Mouse (Mus musculus) telencephalon, adult 2 months (tissue): Measurements from ENCODE around the gene Gsap.
A peak's percentile ranks its signal among the peaks of the same experiment; 100 is the strongest.
"Not testable (repeated sequence)": the region's sequence is repeated elsewhere in the genome, so short reads cannot be mapped to it uniquely, and the experiment has no call there.

Experiments used
- DNase-seq: peaks from one replicate; pipeline ENCODE4 v3.0.0-alpha.2; 2011; ENCODE audit warnings: low read depth, low spot score

Gene Gsap

GRCm38 (mm10) chr5:21183046-21183445, 3.0 kb upstream of the Gsap start:
- DNase-seq: not testable (repeated sequence)

GRCm38 (mm10) chr5:21186821-21187220, 766 bp downstream of the Gsap start:
- no peak for DNase-seq

GRCm38 (mm10) chr5:21188435-21188834, 2.4 kb downstream of the Gsap start:
- DNase-seq: no peak

- no peak for DNase-seq
Measured at GRCm38 (mm10) chr5:21189036-21189435, 3.0 kb downstream of the Gsap start.

GRCm38 (mm10) chr5:21189460-21189859, 3.4 kb downstream of the Gsap start:
- DNase-seq: no peak

GRCm38 (mm10) chr5:21203504-21203903, 17.4 kb downstream of the Gsap start:
- DNase-seq: no peak

GRCm38 (mm10) chr5:21204157-21204556, 18.1 kb downstream of the Gsap start:
- DNase-seq: no peak

- no peak for DNase-seq
Measured at GRCm38 (mm10) chr5:21206014-21206413, 20.0 kb downstream of the Gsap start.

GRCm38 (mm10) chr5:21211406-21211805, 25.4 kb downstream of the Gsap start:
- no peak for DNase-seq

- DNase-seq: no peak
Measured at GRCm38 (mm10) chr5:21212933-21213332, 26.9 kb downstream of the Gsap start.

- DNase-seq: no peak
Measured at GRCm38 (mm10) chr5:21213801-21214200, 27.7 kb downstream of the Gsap start.

GRCm38 (mm10) chr5:21217453-21218294, 31.6 kb downstream of the Gsap start:
- peak; percentile 9 for DNase-seq

GRCm38 (mm10) chr5:21232876-21233275, 46.8 kb downstream of the Gsap start:
- no peak for DNase-seq

- DNase-seq: no peak
Measured at GRCm38 (mm10) chr5:21244575-21244974, 58.5 kb downstream of the Gsap start.

GRCm38 (mm10) chr5:21245241-21245640, 59.2 kb downstream of the Gsap start:
- DNase-seq: no peak

- DNase-seq: no peak
Measured at GRCm38 (mm10) chr5:21246794-21247193, 60.7 kb downstream of the Gsap start.

- peak; percentile 74 for DNase-seq
Measured at GRCm38 (mm10) chr5:21247916-21248315, 61.9 kb downstream of the Gsap start.

GRCm38 (mm10) chr5:21248834-21249233, 62.8 kb downstream of the Gsap start:
- DNase-seq: no peak

- DNase-seq: no peak
Measured at GRCm38 (mm10) chr5:21254731-21255525, 68.9 kb downstream of the Gsap start.

GRCm38 (mm10) chr5:21255551-21256132, 69.6 kb downstream of the Gsap start:
- no peak for DNase-seq

GRCm38 (mm10) chr5:21257126-21257525, 71.1 kb downstream of the Gsap start:
- no peak for DNase-seq

- DNase-seq: no peak
Measured at GRCm38 (mm10) chr5:21257806-21258205, 71.8 kb downstream of the Gsap start.
